Mouse (Mus musculus): ENCODE results near the gene Cacna1c.

DNA sequence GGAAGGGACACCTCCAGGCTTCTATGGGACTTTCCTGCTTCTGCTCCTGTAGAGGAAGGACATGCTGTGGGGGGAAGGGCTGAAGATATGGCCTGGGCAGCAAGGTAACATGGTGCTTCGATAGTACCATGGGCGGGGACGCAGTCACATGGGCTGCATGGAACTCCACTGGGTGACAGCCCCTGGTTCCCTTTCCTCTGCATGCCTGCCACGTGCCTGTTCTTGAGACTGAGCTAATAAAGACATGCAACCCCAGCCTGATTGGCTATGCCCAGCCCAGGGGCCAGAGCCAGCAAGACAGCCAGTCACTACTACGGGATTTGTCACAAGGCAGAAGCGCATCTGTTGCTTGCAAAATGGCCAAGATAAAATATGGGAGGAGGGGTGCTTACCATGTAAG, 459.1 kb downstream of the Cacna1c start:
- TF ChIP-seq EP300 (IDR thresholded peaks at IDR 0.05; ENCODE audit: low read depth), result no peak
- no peak for TF ChIP-seq CTCF (IDR thresholded peaks at IDR 0.05; ENCODE audit: low read depth)

All from liver, postnatal 0 days (tissue).